Mouse (Mus musculus): ENCODE data around the gene Hist1h2bn. TPM values are rescaled to one million over a fixed set of nuclear protein-coding genes. Genes with fewer than 3 reads are reported as not detected.
"Not testable (repeated sequence)": the region's sequence is repeated elsewhere in the genome, so short reads cannot be mapped to it uniquely, and the experiment has no call there.

Gene Hist1h2bn
- polyA plus RNA-seq, 1 experiment, result 3.8 TPM

DNA sequence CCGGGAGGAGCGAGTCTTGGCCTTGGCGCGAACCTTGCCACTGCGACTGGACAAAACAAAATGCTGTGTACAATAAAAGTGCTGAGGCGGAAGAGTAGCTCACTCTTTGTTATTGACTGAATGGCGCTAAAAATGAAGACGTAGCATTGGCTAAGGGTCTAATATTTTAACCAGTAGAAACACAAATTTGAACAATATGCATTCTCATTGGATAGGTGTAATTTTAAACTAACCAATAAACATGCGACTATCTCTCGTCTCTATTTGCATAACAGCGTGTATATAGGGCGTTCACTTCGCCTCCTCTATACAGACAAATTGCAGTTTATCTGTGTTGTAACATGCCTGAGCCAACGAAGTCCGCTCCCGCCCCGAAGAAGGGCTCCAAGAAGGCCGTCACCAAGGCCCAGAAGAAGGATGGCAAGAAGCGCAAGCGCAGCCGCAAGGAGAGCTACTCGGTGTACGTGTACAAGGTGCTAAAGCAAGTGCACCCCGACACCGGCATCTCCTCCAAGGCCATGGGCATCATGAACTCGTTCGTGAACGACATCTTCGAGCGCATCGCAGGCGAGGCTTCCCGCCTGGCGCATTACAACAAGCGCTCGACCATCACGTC lies 32.1 kb upstream of the Hist1h2bn start, which contains the start of gene Hist1h2bm:
Gene Hist1h2bm (plus strand): TSS at position 288 of the 616 bp plus-strand sequence.
- H3K79me3 ChIP-seq (ENCODE audit: low read depth); H3K27me3 ChIP-seq (ENCODE audit: control insufficient read depth, insufficient read depth, insufficient read length); H3K79me2 ChIP-seq (ENCODE audit: control insufficient read depth, insufficient read depth); H3K36me3 ChIP-seq (ENCODE audit: control insufficient read depth, insufficient read depth): not testable (repeated sequence)
- peak within 1 kb of the TSS; percentile 31 for H3K4me3 ChIP-seq (ENCODE audit: insufficient read depth, poor library complexity, severe bottlenecking)
- peak within 1 kb of the TSS; percentile 85 for H3ac ChIP-seq (ENCODE audit: control insufficient read depth, insufficient read length, low read depth)
- peak; percentile 35 for TF ChIP-seq MAX (IDR thresholded peaks at IDR 0.05)
- TF ChIP-seq CEBPB (IDR thresholded peaks at IDR 0.05; ENCODE audit: low read depth), result peak; percentile 22

GRCm38 (mm10) chr13:21722373-21722925 lies 31.5 kb upstream of the Hist1h2bn start:
- Histone ChIP-seq H3K4me3 (ENCODE audit: insufficient read depth, poor library complexity, severe bottlenecking) (no peak overlapping the region), H3K36me3 (ENCODE audit: control insufficient read depth, insufficient read depth) (no peaks in the 10 kb centered on the region), H3K79me3 (ENCODE audit: low read depth) (no peaks in the 10 kb centered on the region), H3K79me2 (ENCODE audit: control insufficient read depth, insufficient read depth) (no peaks in the 10 kb centered on the region), H3K27me3 (ENCODE audit: control insufficient read depth, insufficient read depth, insufficient read length) (no peaks in the 10 kb centered on the region), H3ac (ENCODE audit: control insufficient read depth, insufficient read length, low read depth) (peak overlapping the region; percentile 4)
- no peak for TF ChIP-seq CTCF (IDR thresholded peaks at IDR 0.05; ENCODE audit: control insufficient read depth, insufficient read depth, insufficient read length)
- TF ChIP-seq MAX (IDR thresholded peaks at IDR 0.05), result no peak
- TF ChIP-seq USF1 (IDR thresholded peaks at IDR 0.05; ENCODE audit: low read depth), result no peak
- no peak for TF ChIP-seq MYOD1 (IDR thresholded peaks at IDR 0.05; ENCODE audit: control insufficient read depth, insufficient read length, low read depth)
- no peak for TF ChIP-seq FOSL1 (IDR thresholded peaks at IDR 0.05; ENCODE audit: insufficient read depth, low read length, poor library complexity, severe bottlenecking)
- TF ChIP-seq CEBPB (IDR thresholded peaks at IDR 0.05; ENCODE audit: low read depth), result no peak
- no peak for TF ChIP-seq MYOG (IDR thresholded peaks at IDR 0.05; ENCODE audit: control insufficient read depth, extremely low read depth, insufficient read length)

DNA sequence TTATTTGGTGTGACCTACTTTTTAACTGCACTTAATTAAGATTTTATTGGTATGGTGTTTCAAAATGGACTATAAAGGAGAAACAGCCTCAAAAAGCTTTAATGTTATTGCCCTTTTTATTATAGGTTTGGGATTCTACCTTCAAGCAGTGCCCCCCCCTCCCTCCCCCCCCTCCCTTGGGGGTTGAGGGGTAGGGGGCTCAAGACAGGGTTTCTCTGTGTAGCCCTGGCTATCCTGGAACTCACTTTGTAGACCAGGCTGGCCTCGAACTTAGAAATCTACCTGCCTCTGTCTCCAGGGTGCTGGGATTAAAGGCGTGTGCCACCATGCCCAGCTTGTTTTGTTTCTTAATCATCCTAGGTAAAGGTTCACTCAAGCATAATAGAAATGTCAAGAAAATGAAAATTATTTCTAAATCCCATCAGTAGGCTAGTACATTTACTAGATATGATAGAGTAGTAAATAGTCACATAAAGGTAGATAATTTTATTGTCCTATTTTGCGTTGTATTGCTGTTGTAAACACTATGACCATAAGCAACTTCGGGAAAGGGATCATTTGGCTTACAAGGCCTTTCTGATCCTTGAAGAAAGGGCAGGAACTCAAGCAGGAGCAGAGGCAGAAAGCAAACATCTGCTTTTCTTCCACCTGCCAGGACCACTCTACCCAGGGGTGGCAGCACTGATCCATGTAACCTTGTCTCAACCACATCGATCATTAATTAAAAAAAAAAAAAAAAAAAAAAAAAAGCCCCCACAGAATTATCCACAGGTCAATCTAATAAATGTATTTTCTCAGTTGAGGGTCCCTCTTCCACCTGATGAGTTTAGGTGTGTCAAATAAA lies 30.7 kb upstream of the Hist1h2bn start:
- no peak for TF ChIP-seq MYOG (IDR thresholded peaks at IDR 0.05; ENCODE audit: control insufficient read depth, extremely low read depth, insufficient read length)
- TF ChIP-seq USF1 (IDR thresholded peaks at IDR 0.05; ENCODE audit: low read depth), result no peak
- TF ChIP-seq CEBPB (IDR thresholded peaks at IDR 0.05; ENCODE audit: low read depth), result no peak
- TF ChIP-seq CTCF (IDR thresholded peaks at IDR 0.05; ENCODE audit: control insufficient read depth, insufficient read depth, insufficient read length), result no peak
- TF ChIP-seq MAX (IDR thresholded peaks at IDR 0.05), result no peak
- no peak for TF ChIP-seq FOSL1 (IDR thresholded peaks at IDR 0.05; ENCODE audit: insufficient read depth, low read length, poor library complexity, severe bottlenecking)
- no peak for TF ChIP-seq MYOD1 (IDR thresholded peaks at IDR 0.05; ENCODE audit: control insufficient read depth, insufficient read length, low read depth)
- no peaks in the 10 kb centered on the region for H3K36me3 ChIP-seq (ENCODE audit: control insufficient read depth, insufficient read depth)
- no peaks in the 10 kb centered on the region for H3K27me3 ChIP-seq (ENCODE audit: control insufficient read depth, insufficient read depth, insufficient read length)
- H3ac ChIP-seq (ENCODE audit: control insufficient read depth, insufficient read length, low read depth), result no peak overlapping the region
- H3K4me3 ChIP-seq (ENCODE audit: insufficient read depth, poor library complexity, severe bottlenecking), result no peak overlapping the region
- H3K79me2 ChIP-seq (ENCODE audit: control insufficient read depth, insufficient read depth), result no peaks in the 10 kb centered on the region
- no peaks in the 10 kb centered on the region for H3K79me3 ChIP-seq (ENCODE audit: low read depth)

GRCm38 (mm10) chr13:21727948-21728572 lies 25.9 kb upstream of the Hist1h2bn start:
- no peak for TF ChIP-seq USF1 (IDR thresholded peaks at IDR 0.05; ENCODE audit: low read depth)
- no peak for TF ChIP-seq CTCF (IDR thresholded peaks at IDR 0.05; ENCODE audit: control insufficient read depth, insufficient read depth, insufficient read length)
- no peak for TF ChIP-seq MYOD1 (IDR thresholded peaks at IDR 0.05; ENCODE audit: control insufficient read depth, insufficient read length, low read depth)
- TF ChIP-seq MAX (IDR thresholded peaks at IDR 0.05), result no peak
- no peak for TF ChIP-seq MYOG (IDR thresholded peaks at IDR 0.05; ENCODE audit: control insufficient read depth, extremely low read depth, insufficient read length)
- no peak for TF ChIP-seq FOSL1 (IDR thresholded peaks at IDR 0.05; ENCODE audit: insufficient read depth, low read length, poor library complexity, severe bottlenecking)
- no peak for TF ChIP-seq CEBPB (IDR thresholded peaks at IDR 0.05; ENCODE audit: low read depth)
- no peaks in the 10 kb centered on the region for H3K36me3 ChIP-seq (ENCODE audit: control insufficient read depth, insufficient read depth)
- no peaks in the 10 kb centered on the region for H3K79me2 ChIP-seq (ENCODE audit: control insufficient read depth, insufficient read depth)
- no peak overlapping the region for H3K4me3 ChIP-seq (ENCODE audit: insufficient read depth, poor library complexity, severe bottlenecking)
- no peaks in the 10 kb centered on the region for H3K79me3 ChIP-seq (ENCODE audit: low read depth)
- no peaks in the 10 kb centered on the region for H3K27me3 ChIP-seq (ENCODE audit: control insufficient read depth, insufficient read depth, insufficient read length)
- no peak overlapping the region for H3ac ChIP-seq (ENCODE audit: control insufficient read depth, insufficient read length, low read depth)

- H3ac ChIP-seq (ENCODE audit: control insufficient read depth, insufficient read length, low read depth), result no peak overlapping the region
- no peaks in the 10 kb centered on the region for H3K27me3 ChIP-seq (ENCODE audit: control insufficient read depth, insufficient read depth, insufficient read length)
- H3K79me2 ChIP-seq (ENCODE audit: control insufficient read depth, insufficient read depth), result no peaks in the 10 kb centered on the region
- no peaks in the 10 kb centered on the region for H3K79me3 ChIP-seq (ENCODE audit: low read depth)
- H3K4me3 ChIP-seq (ENCODE audit: insufficient read depth, poor library complexity, severe bottlenecking), result no peak overlapping the region
- TF ChIP-seq MYOD1 (IDR thresholded peaks at IDR 0.05; ENCODE audit: control insufficient read depth, insufficient read length, low read depth) (no peak), FOSL1 (IDR thresholded peaks at IDR 0.05; ENCODE audit: insufficient read depth, low read length, poor library complexity, severe bottlenecking) (no peak), CTCF (IDR thresholded peaks at IDR 0.05; ENCODE audit: control insufficient read depth, insufficient read depth, insufficient read length) (no peak), USF1 (IDR thresholded peaks at IDR 0.05; ENCODE audit: low read depth) (no peak), MYOG (IDR thresholded peaks at IDR 0.05; ENCODE audit: control insufficient read depth, extremely low read depth, insufficient read length) (no peak)
- no peaks in the 10 kb centered on the region for H3K36me3 ChIP-seq (ENCODE audit: control insufficient read depth, insufficient read depth)
Measured at GRCm38 (mm10) chr13:21729544-21729943, 24.4 kb upstream of the Hist1h2bn start.

Data from C2C12 (cell line).